Mouse (Mus musculus) lung, postnatal 0 days (tissue): ENCODE measurements around the gene Edem2.

Experiments used
- CTCF ChIP-seq: IDR thresholded peaks from 2 replicates; pipeline ENCODE4 v1.5.1; 2016; ENCODE audit warnings: antibody characterized with exemption, mild to moderate bottlenecking
- EP300 ChIP-seq: IDR thresholded peaks from 2 replicates; pipeline ENCODE4 v1.6.1; 2016; ENCODE audit warnings: antibody characterized with exemption, mild to moderate bottlenecking, control low read depth

GRCm38 (mm10) chr2:155720585-155720984 is 8.7 kb downstream of the Edem2 start:
- TF ChIP-seq CTCF (no peak), EP300 (no peak)
